Mouse (Mus musculus): ENCODE measurements at regions not wholly inside any gene's neighbourhood (a gene's known extent, or its start where the extent isn't known, plus 50 kb on each side); places are given as distances from the start of the nearest gene placed in this dataset.

DNA sequence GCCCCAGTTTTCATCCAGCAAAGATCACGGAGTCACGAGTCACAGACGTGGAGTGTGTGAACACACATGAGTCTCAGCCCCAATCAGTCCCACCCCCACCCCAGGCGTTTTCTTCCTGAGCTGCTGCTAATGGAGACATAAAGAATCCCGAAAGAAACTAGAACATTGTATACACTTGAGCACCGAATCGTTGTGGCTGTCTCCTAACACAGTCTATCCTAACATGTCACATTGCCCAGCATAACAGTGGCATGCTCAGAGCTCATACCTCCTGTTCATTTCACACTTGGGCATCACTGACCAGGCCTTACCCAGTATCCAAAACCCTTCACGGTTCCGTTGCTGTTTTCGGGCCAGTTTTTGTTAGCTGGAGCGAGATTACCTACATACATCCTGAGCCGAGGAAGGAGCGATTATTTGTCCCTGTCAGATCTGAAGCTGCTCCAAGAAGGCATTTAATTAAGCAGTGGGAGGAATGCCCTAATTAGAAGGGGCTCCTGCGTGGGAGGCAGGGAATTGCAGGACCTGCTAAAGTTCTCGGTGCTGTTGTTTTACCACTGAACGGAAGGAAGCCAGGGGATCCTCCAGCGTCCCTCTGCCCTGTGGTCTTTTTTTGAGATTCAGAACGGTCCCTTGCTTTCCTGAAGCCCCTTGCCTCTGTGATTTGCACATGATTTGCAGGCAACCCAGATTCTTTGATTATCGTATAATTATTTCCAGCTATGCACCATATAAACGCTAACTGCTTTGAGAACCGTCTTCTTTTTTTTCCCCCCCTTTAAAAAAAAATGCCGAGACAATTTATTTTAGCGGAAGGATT, 53.4 kb upstream of the Nap1l1 start:
- DNase-seq (ENCODE audit: low read depth, low spot score), result no peak

DNA sequence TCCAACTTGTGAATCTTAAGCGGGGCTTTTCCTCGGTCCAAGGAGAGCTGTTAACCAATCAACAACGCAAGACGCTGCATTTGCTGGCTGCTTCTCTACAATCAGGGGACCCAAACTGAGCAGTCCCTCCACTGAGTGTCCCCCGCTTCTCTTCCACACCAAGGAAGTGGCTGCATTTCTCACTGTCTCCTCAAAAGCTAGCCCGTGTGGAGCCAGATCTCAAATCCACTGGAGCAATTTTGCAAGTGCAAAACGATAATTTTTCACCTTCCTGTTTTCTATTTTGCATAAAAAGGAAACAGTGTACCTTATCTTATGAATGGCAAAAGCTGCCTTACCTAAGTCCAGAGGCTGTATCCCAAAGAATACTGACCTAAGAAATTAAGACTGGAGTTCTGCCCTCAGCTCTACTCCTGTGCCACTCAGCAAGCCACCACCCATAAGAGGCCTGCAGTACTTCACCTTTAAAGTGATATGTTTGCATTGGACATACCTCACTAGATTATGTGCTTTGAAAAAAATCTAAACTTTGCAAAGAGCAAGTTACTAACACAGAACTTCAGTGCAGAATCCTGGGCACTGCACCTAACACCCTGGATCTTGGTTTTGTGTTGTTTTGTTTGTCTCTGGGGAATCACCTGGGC, 52.7 kb upstream of the Nap1l1 start:
- no peak for DNase-seq (ENCODE audit: low read depth, low spot score)

DNA sequence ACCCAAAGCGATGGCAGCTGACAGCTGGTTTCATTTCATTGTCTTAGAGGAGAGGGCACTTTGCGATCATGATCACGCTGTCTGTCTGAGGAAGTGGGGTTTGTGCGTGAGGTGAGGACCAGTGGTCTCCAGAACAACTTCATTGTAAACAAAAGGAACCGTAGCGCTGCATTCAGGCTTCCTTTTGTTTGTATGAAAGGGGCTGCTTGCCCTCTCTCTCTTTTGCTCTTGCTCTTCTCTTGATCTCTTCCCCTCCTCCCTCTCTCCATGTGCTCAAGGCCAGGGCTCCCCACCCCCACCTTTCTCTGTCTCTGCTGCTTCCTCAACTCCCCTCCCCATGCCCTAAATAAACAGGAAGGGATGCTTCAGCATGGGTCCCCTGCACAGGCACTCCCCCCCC, 51.0 kb upstream of the Nap1l1 start:
- DNase-seq (ENCODE audit: low read depth, low spot score), result no peak

DNA sequence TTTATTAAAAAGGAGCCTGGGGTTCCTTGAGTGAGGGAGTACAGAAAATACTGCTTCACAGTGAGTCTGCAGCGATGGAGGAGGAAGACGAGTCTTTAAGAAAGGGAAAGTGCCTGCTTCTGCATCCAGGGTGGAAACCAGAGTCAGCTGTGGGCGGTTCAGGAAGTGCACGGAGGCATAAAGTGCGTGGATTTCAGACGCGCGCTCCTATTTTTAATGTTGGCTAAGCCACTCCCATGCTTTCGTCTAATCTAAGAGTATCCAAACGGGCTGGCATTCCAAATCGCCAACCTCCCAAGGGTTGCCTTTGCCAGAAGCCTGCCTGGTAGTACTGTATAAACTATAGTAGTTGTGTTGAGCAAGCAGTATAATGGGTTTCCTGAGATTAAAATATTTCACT, 50.4 kb upstream of the Nap1l1 start:
- DNase-seq (ENCODE audit: low read depth, low spot score), result no peak

All from WW6 (cell line).